Mouse (Mus musculus): ENCODE data around the gene Efna1.

GRCm38 (mm10) chr3:89285526-89285925, 4.6 kb upstream of the Efna1 start:
- TF ChIP-seq POLR2A (IDR thresholded peaks at IDR 0.05; ENCODE audit: borderline replicate concordance, extremely low read depth, low read depth, low read length): no peak
- no peak for TF ChIP-seq CTCF (IDR thresholded peaks at IDR 0.05; ENCODE audit: insufficient read depth, low read length)
